Mouse (Mus musculus): ENCODE results near the gene Prss28. TPM values are rescaled to one million over a fixed set of nuclear protein-coding genes. Genes with fewer than 3 reads are reported as not detected.

Prss28 gene
- polyA plus RNA-seq, 1 experiment from 2014 or later: not detected

DNA sequence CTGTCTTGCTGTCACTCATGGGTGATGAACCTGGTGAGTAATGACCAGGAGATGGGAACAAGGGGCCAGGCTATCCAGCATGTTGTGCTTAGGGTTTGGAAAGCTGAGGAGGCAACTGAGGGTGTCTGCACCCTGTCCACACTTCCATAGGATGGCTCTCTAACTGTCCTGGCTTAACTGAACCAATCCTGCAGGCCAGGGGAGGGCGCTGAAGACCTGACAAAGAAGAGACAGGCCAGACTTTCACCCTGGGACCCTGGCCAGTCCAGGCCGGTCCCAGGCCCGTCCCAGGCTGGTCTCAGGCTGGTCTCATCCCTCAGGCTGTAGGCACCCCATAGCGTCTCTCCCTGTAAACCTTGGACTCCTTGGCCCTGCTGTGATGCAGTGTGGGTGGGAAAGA is 18.0 kb upstream of the Prss28 start:
- no peaks in the 10 kb centered on the region for H3K27me3 ChIP-seq (replicated peaks)
- H3K9ac ChIP-seq: no peak overlapping the region
- 19% methylated on average over 4 of the region's 4 CpGs for WGBS
- no peaks in the 10 kb centered on the region for H3K9me3 ChIP-seq
- H3K4me3 ChIP-seq (replicated peaks): no peak overlapping the region
- no peak for ATAC-seq
- no peak overlapping the region for H3K27ac ChIP-seq
- no peaks in the 10 kb centered on the region for H3K36me3 ChIP-seq
- H3K4me2 ChIP-seq (replicated peaks): no peak overlapping the region
- H3K4me1 ChIP-seq (replicated peaks): no peaks in the 10 kb centered on the region

DNA sequence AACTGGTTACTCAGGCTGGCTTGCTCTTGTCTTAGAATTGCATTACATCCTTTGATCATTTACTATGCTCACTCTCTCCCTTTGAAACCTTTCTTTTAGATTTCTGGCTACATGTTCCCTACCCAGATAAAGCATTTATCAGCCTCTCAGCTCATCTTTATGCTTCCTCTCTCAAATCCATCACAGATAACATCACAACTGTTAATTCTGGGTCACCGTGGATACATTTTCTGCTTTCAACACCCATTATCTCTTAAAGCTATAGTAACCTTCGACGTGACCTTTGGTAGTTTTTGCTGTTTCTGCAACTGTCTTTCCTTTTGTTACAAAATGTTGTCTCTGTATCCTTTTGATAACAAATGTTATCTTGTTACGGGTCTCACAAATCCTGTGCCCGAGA is 15.0 kb upstream of the Prss28 start:
- ATAC-seq: no peak
- H3K9me3 ChIP-seq: no peaks in the 10 kb centered on the region
- no peaks in the 10 kb centered on the region for H3K27me3 ChIP-seq (replicated peaks)
- 70% methylated on average over 5 of the region's 5 CpGs for WGBS
- no peak overlapping the region for H3K9ac ChIP-seq
- no peaks in the 10 kb centered on the region for H3K36me3 ChIP-seq
- no peak overlapping the region for H3K27ac ChIP-seq
- no peak overlapping the region for H3K4me3 ChIP-seq (replicated peaks)
- H3K4me2 ChIP-seq (replicated peaks): no peak overlapping the region
- H3K4me1 ChIP-seq (replicated peaks): no peaks in the 10 kb centered on the region

- WGBS: 81% methylated on average over 1 of the region's 1 CpGs
- H3K27ac ChIP-seq: no peak overlapping the region
- H3K9me3 ChIP-seq: no peaks in the 10 kb centered on the region
- no peak for ATAC-seq
- H3K9ac ChIP-seq: no peak overlapping the region
- H3K4me2 ChIP-seq (replicated peaks): no peak overlapping the region
- H3K27me3 ChIP-seq (replicated peaks): 0 out of 2 replicates have a peak, but pooled peaks cover under 1% of the 10 kb centered on the region
- H3K36me3 ChIP-seq: no peaks in the 10 kb centered on the region
- H3K4me3 ChIP-seq (replicated peaks): no peak overlapping the region
- no peaks in the 10 kb centered on the region for H3K4me1 ChIP-seq (replicated peaks)
These were observed 14.3 kb upstream of the Prss28 start for GRCm38 (mm10) chr17:25294111-25294510.

- Histone ChIP-seq H3K4me3 (replicated peaks) (no peak within 1 kb of the TSS), H3K4me1 (replicated peaks) (no peaks in the 10 kb centered on the region), H3K9ac (no peak within 1 kb of the TSS), H3K4me2 (replicated peaks) (no peak within 1 kb of the TSS), H3K27ac (no peak within 1 kb of the TSS), H3K36me3 (no peaks in the 10 kb centered on the region), H3K27me3 (replicated peaks) (0 out of 2 replicates have a peak, but pooled peaks cover 3% of the 10 kb centered on the region), H3K9me3 (no peaks in the 10 kb centered on the region)
- ATAC-seq: no peak
- 81% methylated on average over 5 of the region's 5 CpGs for WGBS
These were observed 10.4 kb upstream of the Prss28 start, which contains the start of gene Prss34 for GRCm38 (mm10) chr17:25298094-25298493. Gene Prss34, plus strand, starts transcription at chr17:25298394.

DNA sequence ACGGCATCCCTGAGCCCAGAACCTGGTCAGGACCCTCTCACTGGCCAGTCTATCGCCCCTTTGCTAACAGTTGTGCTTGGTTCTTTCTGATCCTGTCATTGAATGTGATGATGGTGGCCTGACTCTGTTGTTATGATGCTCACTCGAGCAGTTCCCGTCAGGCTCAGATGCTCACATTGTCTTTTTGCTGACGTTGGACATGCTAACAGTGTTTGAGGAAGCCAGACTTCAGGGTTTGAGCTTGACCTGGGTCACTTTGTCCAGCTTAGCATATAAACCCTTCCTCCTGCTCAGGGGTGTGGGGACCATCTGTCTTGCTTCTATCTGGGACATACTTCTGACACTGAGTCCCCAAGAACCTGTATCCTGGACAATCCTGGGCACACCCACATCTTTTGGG is 9.9 kb downstream of the Prss28 start, which contains the start of gene Prss29:
TSS of gene Prss29 (plus strand) at position 301 of the 400 bp plus-strand sequence.
- no peak for ATAC-seq
- H3K4me3 ChIP-seq (replicated peaks): no peak within 1 kb of the TSS
- H3K4me2 ChIP-seq (replicated peaks): no peak within 1 kb of the TSS
- H3K9me3 ChIP-seq: no peaks in the 10 kb centered on the region
- H3K27ac ChIP-seq: no peak within 1 kb of the TSS
- no peaks in the 10 kb centered on the region for H3K36me3 ChIP-seq
- H3K9ac ChIP-seq: no peak within 1 kb of the TSS
- H3K4me1 ChIP-seq (replicated peaks): no peaks in the 10 kb centered on the region
- 78% methylated on average over 5 of the region's 5 CpGs for WGBS
- H3K27me3 ChIP-seq (replicated peaks): no peaks in the 10 kb centered on the region

DNA sequence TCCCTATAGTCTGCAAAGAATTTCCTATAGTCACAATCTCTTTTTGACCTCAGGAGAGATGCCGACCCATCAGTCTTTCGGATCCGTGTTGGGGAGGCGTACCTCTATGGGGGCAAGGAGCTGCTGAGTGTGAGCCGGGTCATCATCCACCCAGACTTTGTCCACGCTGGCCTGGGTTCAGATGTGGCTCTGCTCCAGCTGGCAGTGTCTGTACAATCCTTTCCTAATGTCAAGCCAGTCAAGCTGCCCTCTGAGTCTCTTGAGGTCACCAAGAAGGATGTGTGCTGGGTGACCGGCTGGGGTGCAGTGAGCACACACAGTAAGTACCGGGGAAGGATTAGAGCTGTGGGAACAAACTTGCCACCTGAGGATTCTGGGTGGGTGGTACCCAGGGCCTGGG is 12.4 kb downstream of the Prss28 start:
- Histone ChIP-seq H3K4me3 (replicated peaks) (no peak overlapping the region), H3K9me3 (no peaks in the 10 kb centered on the region), H3K9ac (no peak overlapping the region), H3K4me1 (replicated peaks) (no peaks in the 10 kb centered on the region), H3K4me2 (replicated peaks) (no peak overlapping the region), H3K27me3 (replicated peaks) (no peaks in the 10 kb centered on the region), H3K27ac (no peak overlapping the region), H3K36me3 (no peaks in the 10 kb centered on the region)
- WGBS: 91% methylated on average over 8 of the region's 8 CpGs
- no peak for ATAC-seq

GRCm38 (mm10) chr17:25322930-25323329 is 14.5 kb downstream of the Prss28 start:
- Histone ChIP-seq H3K9ac (no peak overlapping the region), H3K4me3 (replicated peaks) (no peak overlapping the region), H3K27me3 (replicated peaks) (no peaks in the 10 kb centered on the region), H3K27ac (no peak overlapping the region), H3K36me3 (no peaks in the 10 kb centered on the region), H3K9me3 (no peaks in the 10 kb centered on the region), H3K4me1 (replicated peaks) (no peaks in the 10 kb centered on the region), H3K4me2 (replicated peaks) (no peak overlapping the region)
- WGBS: 14% methylated on average over 2 of the region's 2 CpGs
- no peak for ATAC-seq

DNA sequence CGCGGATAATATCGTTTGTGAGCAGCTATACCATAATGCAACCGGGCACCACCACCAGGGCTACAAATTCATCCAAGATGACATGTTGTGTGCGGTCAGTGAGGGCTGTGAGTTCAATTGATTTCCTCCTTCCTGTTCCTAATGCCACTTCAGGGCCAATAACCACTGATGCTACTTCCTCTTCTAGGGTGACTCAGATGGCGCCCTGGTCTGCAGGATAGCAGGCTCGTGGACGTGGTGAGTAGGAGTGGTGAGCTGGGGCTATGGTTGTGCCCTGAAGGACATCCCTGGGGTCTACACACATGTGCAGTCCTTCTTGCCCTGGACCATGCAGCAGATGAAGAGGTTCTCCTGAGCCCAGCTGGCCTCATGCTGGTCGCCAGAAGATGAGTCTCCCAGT is 23.9 kb downstream of the Prss28 start:
- H3K4me2 ChIP-seq (replicated peaks): no peak overlapping the region
- no peak overlapping the region for H3K9ac ChIP-seq
- H3K27ac ChIP-seq: no peak overlapping the region
- H3K4me1 ChIP-seq (replicated peaks): no peaks in the 10 kb centered on the region
- H3K4me3 ChIP-seq (replicated peaks): no peak overlapping the region
- H3K27me3 ChIP-seq (replicated peaks): peaks cover 4% of the 10 kb centered on the region; the same call in 1 of the 2 replicates
- ATAC-seq: no peak
- whole genome bisulfite sequencing: 66% methylated on average over 9 of the region's 9 CpGs
- H3K9me3 ChIP-seq: no peaks in the 10 kb centered on the region
- no peaks in the 10 kb centered on the region for H3K36me3 ChIP-seq

- Histone ChIP-seq H3K4me1 (replicated peaks) (no peaks in the 10 kb centered on the region), H3K4me3 (replicated peaks) (no peak overlapping the region), H3K36me3 (no peaks in the 10 kb centered on the region), H3K27me3 (replicated peaks) (peaks cover 4% of the 10 kb centered on the region; the same call in 1 of the 2 replicates), H3K4me2 (replicated peaks) (no peak overlapping the region), H3K27ac (no peak overlapping the region), H3K9ac (no peak overlapping the region), H3K9me3 (no peaks in the 10 kb centered on the region)
- ATAC-seq: no peak
- WGBS: 2% methylated on average over 8 of the region's 8 CpGs
These were observed 25.5 kb downstream of the Prss28 start for GRCm38 (mm10) chr17:25333943-25334342.

DNA sequence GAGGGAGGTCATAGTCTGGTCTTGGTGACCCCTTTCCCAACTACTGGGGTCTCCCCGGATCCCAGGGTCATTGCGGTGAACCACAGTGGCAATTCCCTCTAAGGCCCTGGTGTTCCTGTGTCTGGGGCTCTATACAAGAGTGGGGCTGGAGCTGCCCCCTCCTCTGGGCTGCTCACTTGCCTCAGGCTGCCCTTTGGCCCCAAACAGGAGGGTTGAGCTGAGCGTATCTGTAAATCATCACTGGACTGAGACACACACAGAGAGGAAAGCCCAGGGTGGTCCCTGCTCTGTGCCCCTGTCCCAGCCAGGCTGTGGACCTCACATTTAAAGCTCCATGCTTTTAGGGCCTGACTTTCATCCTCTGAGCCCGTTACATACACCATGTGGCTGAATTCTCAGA is 29.8 kb downstream of the Prss28 start:
- ATAC-seq: no peak
- H3K4me3 ChIP-seq (replicated peaks): no peak overlapping the region
- 0 out of 2 replicates have a peak, but pooled peaks cover 4% of the 10 kb centered on the region for H3K27me3 ChIP-seq (replicated peaks)
- H3K27ac ChIP-seq: no peak overlapping the region
- H3K36me3 ChIP-seq: no peaks in the 10 kb centered on the region
- H3K9me3 ChIP-seq: no peaks in the 10 kb centered on the region
- no peak overlapping the region for H3K9ac ChIP-seq
- H3K4me1 ChIP-seq (replicated peaks): no peaks in the 10 kb centered on the region
- no peak overlapping the region for H3K4me2 ChIP-seq (replicated peaks)
- 73% methylated on average over 4 of the region's 4 CpGs for WGBS

DNA sequence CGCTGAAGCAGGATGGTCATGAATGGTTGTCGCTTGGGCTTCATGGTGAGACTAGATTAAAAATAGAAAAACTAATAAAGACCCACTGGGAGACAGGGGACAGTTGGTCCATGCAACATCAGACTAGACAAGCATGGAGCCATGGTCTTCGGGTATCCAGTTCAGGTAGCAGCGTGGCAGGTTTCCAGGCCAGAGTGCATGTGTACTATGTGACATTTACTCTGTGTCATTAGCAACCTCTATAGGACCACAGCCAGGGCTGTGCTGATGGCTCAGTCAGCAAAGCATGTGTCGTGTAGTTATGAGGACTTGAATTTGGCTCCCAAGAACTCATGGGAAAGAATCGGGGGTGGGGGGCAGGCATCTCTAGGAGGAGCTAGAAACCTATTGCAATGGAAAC is 31.6 kb downstream of the Prss28 start:
- H3K9ac ChIP-seq: no peak overlapping the region
- ATAC-seq: no peak
- no peaks in the 10 kb centered on the region for H3K9me3 ChIP-seq
- H3K36me3 ChIP-seq: no peaks in the 10 kb centered on the region
- H3K4me3 ChIP-seq (replicated peaks): no peak overlapping the region
- H3K4me1 ChIP-seq (replicated peaks): no peaks in the 10 kb centered on the region
- H3K4me2 ChIP-seq (replicated peaks): no peak overlapping the region
- H3K27ac ChIP-seq: no peak overlapping the region
- no peaks in the 10 kb centered on the region for H3K27me3 ChIP-seq (replicated peaks)
- WGBS: 87% methylated on average over 6 of the region's 6 CpGs

GRCm38 (mm10) chr17:25341490-25341889 is 33.0 kb downstream of the Prss28 start:
- no peak overlapping the region for H3K4me3 ChIP-seq (replicated peaks)
- H3K9ac ChIP-seq: no peak overlapping the region
- 37% methylated on average over 3 of the region's 3 CpGs for WGBS
- no peaks in the 10 kb centered on the region for H3K36me3 ChIP-seq
- no peak overlapping the region for H3K27ac ChIP-seq
- H3K4me1 ChIP-seq (replicated peaks): no peaks in the 10 kb centered on the region
- no peaks in the 10 kb centered on the region for H3K9me3 ChIP-seq
- H3K4me2 ChIP-seq (replicated peaks): no peak overlapping the region
- ATAC-seq: no peak
- H3K27me3 ChIP-seq (replicated peaks): no peaks in the 10 kb centered on the region

DNA sequence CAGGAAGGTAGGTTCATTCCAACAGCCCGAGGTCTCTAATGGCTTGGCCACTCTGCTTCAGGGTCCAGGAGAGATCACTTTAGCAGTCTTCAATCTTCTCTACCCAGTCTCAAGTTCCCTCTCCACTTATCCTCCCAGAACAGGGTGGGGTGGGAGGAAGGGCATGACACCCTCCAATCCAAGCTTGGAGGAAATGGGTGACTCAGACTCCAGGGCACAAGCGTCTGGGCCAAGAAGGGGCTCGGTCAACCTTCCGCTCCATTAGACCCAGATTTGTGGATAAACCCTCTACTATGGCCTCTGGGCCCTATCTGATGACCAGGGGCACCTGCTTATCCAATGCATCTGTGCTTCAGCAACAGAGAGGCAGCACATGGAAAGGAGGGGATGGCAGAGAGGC is 37.0 kb downstream of the Prss28 start, which contains the start of gene Tpsab1:
TSS of gene Tpsab1 (minus strand) at position 101 of the 400 bp plus-strand sequence.
- ATAC-seq: no peak
- WGBS: 94% methylated on average over 4 of the region's 4 CpGs
- H3K4me2 ChIP-seq (replicated peaks): no peak within 1 kb of the TSS

More for the DNA sequence above, 37.0 kb downstream of the Prss28 start, which contains the start of gene Tpsab1:
- Histone ChIP-seq H3K27ac (no peak within 1 kb of the TSS), H3K27me3 (replicated peaks) (no peaks in the 10 kb centered on the region; the same call in 1 of the 2 replicates), H3K4me1 (replicated peaks) (no peaks in the 10 kb centered on the region), H3K9me3 (no peaks in the 10 kb centered on the region), H3K4me3 (replicated peaks) (no peak within 1 kb of the TSS), H3K9ac (no peak within 1 kb of the TSS), H3K36me3 (no peaks in the 10 kb centered on the region)

Measured in intestine, embryonic 15.5 days (tissue).